Mouse (Mus musculus): ENCODE data around the gene Card11.
A peak's percentile ranks its signal among the peaks of the same experiment; 100 is the strongest.

- TF ChIP-seq CTCF (IDR thresholded peaks at IDR 0.05; ENCODE audit: low read depth) (peak; percentile 64), EP300 (IDR thresholded peaks at IDR 0.05; ENCODE audit: low read depth) (no peak)
Observed at GRCm38 (mm10) chr5:140857432-140858154, 142.8 kb downstream of the Card11 start.
